Mouse (Mus musculus): ENCODE results near the gene B4galt4. TPM values are rescaled to one million over a fixed set of nuclear protein-coding genes. Genes with fewer than 3 reads are reported as not detected.

Gene B4galt4
- polyA plus RNA-seq, 1 experiment from 2014 or later, result 37.4 TPM

DNA sequence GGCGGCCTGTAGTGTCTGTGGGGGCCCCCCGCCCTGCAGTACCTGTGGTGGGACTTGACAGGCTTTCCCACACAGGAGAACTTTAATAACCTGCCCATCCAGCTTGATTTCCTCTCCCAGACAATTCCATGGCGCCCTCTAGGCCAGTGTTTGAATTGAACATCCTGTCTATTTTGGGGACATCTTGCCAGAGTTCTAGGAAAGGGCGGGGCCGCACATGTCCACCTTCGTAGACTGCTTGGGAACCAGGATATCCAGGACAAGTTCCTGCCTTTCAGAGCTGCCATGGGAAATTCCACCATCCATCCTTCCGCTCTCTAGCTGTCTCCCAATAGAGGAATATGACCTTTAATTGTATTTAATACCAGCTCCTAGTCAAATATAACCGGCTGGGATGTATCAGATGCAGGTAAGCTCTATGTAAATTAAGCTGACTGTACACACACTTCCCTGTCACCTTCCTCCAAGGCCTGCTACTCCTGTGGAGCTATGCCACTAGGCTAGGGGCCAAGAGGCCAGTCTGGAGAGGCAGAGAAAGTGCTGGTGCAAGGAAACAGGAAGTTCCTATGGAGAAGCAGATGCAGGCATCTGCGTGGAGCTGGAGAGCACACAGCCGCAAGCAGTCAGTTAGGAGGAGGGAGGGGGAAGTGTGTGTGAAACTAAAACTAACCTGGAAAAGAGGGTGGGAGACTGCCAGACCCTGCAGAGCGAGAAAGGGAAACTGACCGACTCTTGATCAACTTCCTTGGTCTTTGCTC, 16.2 kb downstream of the B4galt4 start:
- Histone ChIP-seq H3K9ac (no peak overlapping the region), H3K36me3 (0 out of 2 replicates have a peak, but pooled peaks cover 13% of the 10 kb centered on the region), H3K27me3 (no peaks in the 10 kb centered on the region), H3K9me3 (no peaks in the 10 kb centered on the region), H3K4me2 (no peak overlapping the region), H3K4me1 (peaks cover 22% of the 10 kb centered on the region), H3K4me3 (no peak overlapping the region), H3K27ac (peak overlapping the region; percentile 54; the same call in 1 of the 2 replicates)
- ATAC-seq (ENCODE audit: borderline replicate concordance, extremely low read depth, low FRiP score, low TSS enrichment), result no peak
- WGBS, result 71% methylated on average over 12 of the region's 12 CpGs

DNA sequence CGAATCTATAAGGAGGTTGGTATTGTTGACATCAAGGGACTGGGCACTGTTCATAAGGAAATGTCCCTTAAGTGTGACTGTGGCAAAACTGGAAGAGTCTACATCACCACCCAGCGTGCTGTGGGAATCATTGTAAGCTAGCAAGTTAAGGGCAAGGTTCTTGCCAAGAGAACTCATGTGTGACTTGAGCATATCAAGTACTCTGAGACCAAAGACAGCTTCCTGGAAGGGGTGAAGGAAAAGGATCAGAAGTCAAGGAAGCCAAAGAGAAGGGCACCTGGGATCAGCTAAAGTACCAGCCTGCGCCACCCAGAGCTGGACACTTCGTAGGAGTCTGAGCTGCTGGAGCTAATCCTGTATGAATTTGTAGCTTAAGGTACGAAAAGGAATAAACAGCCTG, 18.2 kb downstream of the B4galt4 start:
- peaks cover 21% of the 10 kb centered on the region for H3K4me1 ChIP-seq
- 0 out of 2 replicates have a peak, but pooled peaks cover 13% of the 10 kb centered on the region for H3K36me3 ChIP-seq
- no peaks in the 10 kb centered on the region for H3K27me3 ChIP-seq
- no peak overlapping the region for H3K4me2 ChIP-seq
- 93% methylated on average over 5 of the region's 5 CpGs for WGBS
- H3K9me3 ChIP-seq, result no peaks in the 10 kb centered on the region
- H3K27ac ChIP-seq, result no peak overlapping the region
- no peak overlapping the region for H3K4me3 ChIP-seq
- no peak for ATAC-seq (ENCODE audit: borderline replicate concordance, extremely low read depth, low FRiP score, low TSS enrichment)
- H3K9ac ChIP-seq, result no peak overlapping the region

DNA sequence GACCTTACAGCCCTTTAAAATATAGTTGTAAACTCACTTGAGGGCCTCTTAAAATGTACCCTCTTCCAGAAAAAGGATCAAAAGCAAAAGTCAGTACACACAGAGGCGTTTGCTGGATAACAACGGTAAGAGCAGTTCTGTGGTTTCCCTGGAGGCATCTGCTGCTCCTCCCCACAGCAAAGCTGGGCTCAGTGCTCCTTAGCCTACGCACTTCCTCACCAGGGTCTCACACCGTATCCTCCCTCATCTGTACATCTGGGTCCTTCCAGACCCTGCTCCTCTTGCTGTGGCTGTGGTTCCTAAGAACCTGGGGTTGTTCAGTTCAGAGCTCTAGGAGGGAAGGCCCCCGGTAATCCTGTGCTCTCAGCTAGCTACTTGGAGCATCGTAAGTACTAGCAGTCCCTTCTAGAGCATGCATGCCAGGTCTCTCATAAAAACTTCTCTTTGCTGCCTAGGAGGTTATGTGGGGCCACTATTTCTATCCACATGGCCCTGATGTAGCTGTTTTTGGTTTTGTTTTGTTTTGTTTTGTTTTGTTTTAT, 18.8 kb downstream of the B4galt4 start:
- 82% methylated on average over 6 of the region's 6 CpGs for WGBS
- Histone ChIP-seq H3K9ac (no peak overlapping the region), H3K27me3 (no peaks in the 10 kb centered on the region), H3K27ac (no peak overlapping the region), H3K4me1 (peaks cover 17% of the 10 kb centered on the region), H3K36me3 (0 out of 2 replicates have a peak, but pooled peaks cover 13% of the 10 kb centered on the region), H3K4me2 (no peak overlapping the region), H3K4me3 (no peak overlapping the region), H3K9me3 (no peaks in the 10 kb centered on the region)
- no peak for ATAC-seq (ENCODE audit: borderline replicate concordance, extremely low read depth, low FRiP score, low TSS enrichment)

GRCm38 (mm10) chr16:38761972-38762371, 19.9 kb downstream of the B4galt4 start:
- no peak overlapping the region for H3K4me2 ChIP-seq
- H3K9me3 ChIP-seq, result no peaks in the 10 kb centered on the region
- H3K27me3 ChIP-seq, result no peaks in the 10 kb centered on the region
- peaks cover 10% of the 10 kb centered on the region; the same call in 1 of the 2 replicates for H3K4me1 ChIP-seq
- no peak overlapping the region for H3K4me3 ChIP-seq
- H3K9ac ChIP-seq, result no peak overlapping the region
- H3K27ac ChIP-seq, result peak overlapping the region; percentile 4; the same call in 1 of the 2 replicates
- ATAC-seq (ENCODE audit: borderline replicate concordance, extremely low read depth, low FRiP score, low TSS enrichment), result no peak
- 63% methylated on average over 5 of the region's 5 CpGs for WGBS
- H3K36me3 ChIP-seq, result peaks cover 17% of the 10 kb centered on the region; the same call in 1 of the 2 replicates

DNA sequence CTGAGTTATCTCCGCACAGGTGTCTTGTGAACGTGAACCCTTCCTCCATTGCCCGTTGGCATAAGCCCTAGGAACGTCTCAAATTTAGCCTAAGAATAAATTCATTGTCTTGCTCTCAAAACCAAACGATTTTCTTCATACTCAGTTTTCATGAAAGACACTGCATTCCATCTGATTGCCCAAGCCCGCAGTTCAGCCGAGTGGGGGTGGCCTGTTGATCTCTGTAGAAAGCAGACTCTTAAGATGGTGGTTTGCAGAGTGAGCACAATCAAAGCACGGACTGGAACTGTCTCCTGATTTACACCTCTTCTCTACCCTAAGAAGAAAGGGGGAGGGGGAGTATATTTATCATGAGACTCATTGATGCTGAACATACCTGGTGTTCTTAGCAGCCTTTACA, 20.3 kb downstream of the B4galt4 start:
- no peaks in the 10 kb centered on the region for H3K9me3 ChIP-seq
- H3K9ac ChIP-seq, result no peak overlapping the region
- no peaks in the 10 kb centered on the region for H3K27me3 ChIP-seq
- no peak overlapping the region for H3K4me3 ChIP-seq
- H3K27ac ChIP-seq, result no peak overlapping the region
- H3K4me1 ChIP-seq, result peaks cover 7% of the 10 kb centered on the region; the same call in 1 of the 2 replicates
- H3K36me3 ChIP-seq, result peaks cover 18% of the 10 kb centered on the region; the same call in 1 of the 2 replicates
- no peak for ATAC-seq (ENCODE audit: borderline replicate concordance, extremely low read depth, low FRiP score, low TSS enrichment)
- no peak overlapping the region for H3K4me2 ChIP-seq
- 72% methylated on average over 8 of the region's 8 CpGs for WGBS

DNA sequence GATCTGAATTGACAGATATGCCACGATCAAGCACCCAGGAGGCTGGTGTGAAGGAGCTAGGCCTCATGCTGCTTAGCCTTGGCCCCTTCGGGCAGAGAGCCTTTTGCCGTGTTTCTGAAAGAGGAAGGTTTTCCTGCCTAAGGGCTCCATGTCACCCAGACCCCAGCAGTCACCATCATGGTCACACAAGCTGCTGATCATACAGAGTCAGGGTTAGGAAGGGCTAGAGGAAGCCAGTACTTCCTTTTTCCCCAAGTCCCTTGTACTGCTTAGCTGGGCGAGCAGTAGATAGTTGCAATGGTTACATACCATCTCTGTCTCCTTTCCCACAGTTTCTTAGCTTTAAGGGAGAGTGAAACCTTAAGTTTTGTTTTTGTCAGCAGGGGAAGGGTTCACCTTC, 21.4 kb downstream of the B4galt4 start:
- 72% methylated on average over 4 of the region's 4 CpGs for WGBS
- Histone ChIP-seq H3K9me3 (no peaks in the 10 kb centered on the region), H3K27ac (no peak overlapping the region), H3K27me3 (no peaks in the 10 kb centered on the region), H3K9ac (no peak overlapping the region), H3K4me3 (no peak overlapping the region), H3K36me3 (peaks cover 20% of the 10 kb centered on the region), H3K4me2 (no peak overlapping the region), H3K4me1 (peaks cover 7% of the 10 kb centered on the region; the same call in 1 of the 2 replicates)
- no peak for ATAC-seq (ENCODE audit: borderline replicate concordance, extremely low read depth, low FRiP score, low TSS enrichment)

GRCm38 (mm10) chr16:38766671-38767070, 24.6 kb downstream of the B4galt4 start:
- Histone ChIP-seq H3K27me3 (no peaks in the 10 kb centered on the region), H3K36me3 (peaks cover 20% of the 10 kb centered on the region), H3K4me1 (peaks cover 12% of the 10 kb centered on the region; the same call in 1 of the 2 replicates), H3K27ac (no peak overlapping the region), H3K4me3 (no peak overlapping the region), H3K9ac (no peak overlapping the region), H3K9me3 (no peaks in the 10 kb centered on the region), H3K4me2 (no peak overlapping the region)
- WGBS, result 43% methylated on average over 3 of the region's 3 CpGs
- ATAC-seq (ENCODE audit: borderline replicate concordance, extremely low read depth, low FRiP score, low TSS enrichment), result no peak

- Histone ChIP-seq H3K9me3 (no peaks in the 10 kb centered on the region), H3K4me3 (no peak overlapping the region), H3K4me1 (peaks cover 18% of the 10 kb centered on the region), H3K9ac (no peak overlapping the region), H3K4me2 (no peak overlapping the region), H3K36me3 (peaks cover 20% of the 10 kb centered on the region), H3K27me3 (no peaks in the 10 kb centered on the region), H3K27ac (no peak overlapping the region)
- no peak for ATAC-seq (ENCODE audit: borderline replicate concordance, extremely low read depth, low FRiP score, low TSS enrichment)
- 74% methylated on average over 8 of the region's 8 CpGs for WGBS
These were observed 25.7 kb downstream of the B4galt4 start for GRCm38 (mm10) chr16:38767761-38768160.

DNA sequence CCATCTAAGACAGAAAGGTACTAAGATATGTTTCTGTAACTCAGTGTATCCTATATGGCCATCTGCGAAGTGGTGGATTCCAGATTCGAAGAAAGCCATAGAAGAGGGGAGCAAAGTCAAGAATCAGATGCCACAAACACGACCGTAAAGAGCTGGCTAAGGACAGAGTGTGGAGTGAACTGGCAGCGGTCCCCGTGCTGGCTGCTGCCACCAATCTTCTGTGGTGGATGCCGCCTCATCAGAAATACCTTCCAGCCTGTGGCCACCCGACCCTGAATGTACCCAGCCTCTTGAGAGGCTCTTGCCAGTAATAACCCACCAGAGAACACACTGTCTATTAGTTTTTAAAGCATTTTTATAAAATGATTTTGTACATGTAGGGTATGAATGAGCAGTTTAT, 26.3 kb downstream of the B4galt4 start:
- H3K36me3 ChIP-seq, result peaks cover 16% of the 10 kb centered on the region
- ATAC-seq (ENCODE audit: borderline replicate concordance, extremely low read depth, low FRiP score, low TSS enrichment), result no peak
- H3K4me3 ChIP-seq, result no peak overlapping the region
- H3K4me1 ChIP-seq, result peaks cover 23% of the 10 kb centered on the region
- H3K4me2 ChIP-seq, result no peak overlapping the region
- WGBS, result 89% methylated on average over 8 of the region's 8 CpGs
- no peak overlapping the region for H3K27ac ChIP-seq
- H3K27me3 ChIP-seq, result no peaks in the 10 kb centered on the region
- H3K9me3 ChIP-seq, result no peaks in the 10 kb centered on the region
- H3K9ac ChIP-seq, result no peak overlapping the region

- 66% methylated on average over 9 of the region's 9 CpGs for WGBS
- H3K4me2 ChIP-seq, result no peak overlapping the region
- H3K9me3 ChIP-seq, result no peaks in the 10 kb centered on the region
- no peak for ATAC-seq (ENCODE audit: borderline replicate concordance, extremely low read depth, low FRiP score, low TSS enrichment)
- H3K36me3 ChIP-seq, result peaks cover 14% of the 10 kb centered on the region
- H3K9ac ChIP-seq, result no peak overlapping the region
- peaks cover 29% of the 10 kb centered on the region for H3K4me1 ChIP-seq
- no peak overlapping the region for H3K4me3 ChIP-seq
- no peak overlapping the region for H3K27ac ChIP-seq
- no peaks in the 10 kb centered on the region for H3K27me3 ChIP-seq
These were observed 27.5 kb downstream of the B4galt4 start for GRCm38 (mm10) chr16:38769529-38769928.

GRCm38 (mm10) chr16:38771145-38771544, 29.1 kb downstream of the B4galt4 start:
- Histone ChIP-seq H3K27ac (no peak overlapping the region), H3K4me2 (no peak overlapping the region), H3K36me3 (peaks cover 14% of the 10 kb centered on the region), H3K4me3 (no peak overlapping the region), H3K9ac (no peak overlapping the region), H3K9me3 (no peaks in the 10 kb centered on the region), H3K27me3 (no peaks in the 10 kb centered on the region), H3K4me1 (peaks cover 42% of the 10 kb centered on the region)
- 90% methylated on average over 6 of the region's 6 CpGs for WGBS
- ATAC-seq (ENCODE audit: borderline replicate concordance, extremely low read depth, low FRiP score, low TSS enrichment), result no peak

GRCm38 (mm10) chr16:38772906-38773496, 30.9 kb downstream of the B4galt4 start:
- Histone ChIP-seq H3K36me3 (peaks cover 6% of the 10 kb centered on the region), H3K9ac (no peak overlapping the region), H3K27ac (0 out of 2 replicates have a peak overlapping the region, but pooled peaks have one; percentile 42), H3K4me3 (no peak overlapping the region), H3K27me3 (no peaks in the 10 kb centered on the region), H3K9me3 (no peaks in the 10 kb centered on the region), H3K4me1 (peaks cover 44% of the 10 kb centered on the region), H3K4me2 (peak overlapping the region; percentile 8; the same call in 1 of the 2 replicates)
- ATAC-seq (ENCODE audit: borderline replicate concordance, extremely low read depth, low FRiP score, low TSS enrichment), result no peak
- 30% methylated on average over 12 of the region's 12 CpGs for WGBS

All from lung, embryonic 15.5 days (tissue).